Mouse (Mus musculus) small intestine, adult 2 months (tissue): ENCODE measurements at regions not wholly inside any gene's neighbourhood (a gene's known extent, or its start where the extent isn't known, plus 50 kb on each side); places are given as distances from the start of the nearest gene placed in this dataset.

Experiments used
- H3K27ac ChIP-seq: fragments of 200-500 bp; 2 replicates; pipeline ENCODE4 v1.5.1; 2012; ENCODE audit warnings: low read depth, low read length, control low read depth, inconsistent platforms; ENCODE audit not compliant: insufficient read depth
- H3K27me3 ChIP-seq: fragments of 200-500 bp; 2 replicates; pipeline ENCODE4 v1.6.1; 2012; ENCODE audit warnings: mild to moderate bottlenecking, moderate library complexity, low read length, inconsistent platforms; ENCODE audit not compliant: control insufficient read depth, insufficient read depth
- H3K36me3 ChIP-seq: fragments of 200-500 bp; 2 replicates; pipeline ENCODE4 v1.6.1; 2012; ENCODE audit warnings: mild to moderate bottlenecking, low read length, control low read depth, inconsistent platforms; ENCODE audit not compliant: control insufficient read depth, insufficient read depth
- H3K4me1 ChIP-seq: fragments of 200-500 bp; 2 replicates; pipeline ENCODE4 v1.6.1; 2012; ENCODE audit warnings: low read length, inconsistent platforms, mixed read lengths; ENCODE audit not compliant: control insufficient read depth, insufficient read depth, insufficient read length
- H3K4me3 ChIP-seq: fragments of 200-500 bp; 2 replicates; pipeline ENCODE4 v1.5.1; 2012; ENCODE audit warnings: low read depth, mild to moderate bottlenecking, control low read depth, inconsistent platforms, low read length, moderate library complexity
- CTCF ChIP-seq: fragments of 200-500 bp; IDR thresholded peaks from 2 replicates; pipeline ENCODE4 v1.5.1; 2012; ENCODE audit warnings: low read depth, mild to moderate bottlenecking, control low read depth, inconsistent platforms, low read length, moderate library complexity, mixed read lengths; ENCODE audit not compliant: insufficient replicate concordance, insufficient read length; ENCODE audit errors: extremely low read depth
- POLR2A ChIP-seq: fragments of 200-500 bp; IDR thresholded peaks from 2 replicates; pipeline ENCODE4 v1.6.1; 2012; ENCODE audit warnings: low read depth, mild to moderate bottlenecking, control low read depth, inconsistent platforms, low read length, moderate library complexity
- WGBS: fragments of 180-500 bp; shearing (Covaris S2); methylation state at CpG from one replicate; pipeline ENCODE4 v1.1.7; 2018; 5-methylcytosine and 5-hydroxymethylcytosine counted together

DNA sequence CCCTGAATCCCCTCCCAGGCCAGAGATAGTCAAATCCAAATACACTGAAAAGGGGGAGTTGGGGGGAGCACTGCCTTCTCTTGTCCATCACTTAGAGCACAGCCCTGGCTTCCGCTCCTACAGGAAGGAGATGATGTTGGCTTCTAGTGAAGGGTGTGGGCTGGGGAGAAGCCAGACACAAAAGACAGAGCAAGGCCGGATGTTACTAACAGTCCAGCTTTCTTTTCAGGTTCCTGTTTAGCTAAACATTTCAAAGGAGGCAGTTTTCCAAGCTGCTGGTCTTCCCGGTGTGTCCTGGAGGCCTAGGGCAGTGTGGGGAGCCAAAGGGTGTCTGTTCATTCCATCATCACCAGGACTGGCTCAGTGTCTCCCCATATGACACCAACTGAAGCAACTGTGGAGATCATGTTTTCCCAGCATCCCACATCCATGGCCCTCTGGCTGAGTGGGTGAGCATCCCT lies 223.8 kb downstream of the Qk start:
- 81% methylated on average over 3 of the region's 3 CpGs for WGBS
- H3K4me3 ChIP-seq, result no peak overlapping the region
- no peak overlapping the region for H3K27ac ChIP-seq
- no peaks in the 10 kb centered on the region for H3K27me3 ChIP-seq
- TF ChIP-seq POLR2A, result no peak
- no peak for TF ChIP-seq CTCF
- no peaks in the 10 kb centered on the region; the same call in 1 of the 2 replicates for H3K4me1 ChIP-seq
- H3K36me3 ChIP-seq, result no peaks in the 10 kb centered on the region

DNA sequence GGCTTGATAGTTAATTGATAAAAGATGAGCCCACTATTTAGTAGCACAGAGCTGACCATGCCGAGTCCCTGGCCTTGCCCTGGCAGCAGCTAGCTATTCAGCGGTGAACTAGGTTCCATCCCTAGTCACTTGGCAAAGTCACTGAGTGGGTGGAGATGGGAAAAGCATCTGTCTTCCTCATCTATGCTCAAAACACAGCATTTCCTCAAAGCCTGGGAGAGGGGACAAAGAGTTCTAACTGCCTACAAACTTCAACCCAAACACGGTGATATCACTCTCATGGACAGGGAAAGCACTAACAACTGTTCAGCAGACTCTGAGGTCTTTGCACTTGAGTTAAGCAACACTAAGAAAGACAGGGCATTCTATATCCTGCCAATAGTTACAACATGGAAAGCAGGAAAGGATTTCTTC lies 225.5 kb downstream of the Qk start:
- TF ChIP-seq CTCF (no peak), POLR2A (no peak)
- Histone ChIP-seq H3K27ac (peak overlapping the region; percentile 49), H3K4me3 (no peak overlapping the region), H3K4me1 (no peaks in the 10 kb centered on the region; the same call in 1 of the 2 replicates), H3K27me3 (no peaks in the 10 kb centered on the region), H3K36me3 (no peaks in the 10 kb centered on the region)
- 67% methylated on average over 3 of the region's 3 CpGs for WGBS

DNA sequence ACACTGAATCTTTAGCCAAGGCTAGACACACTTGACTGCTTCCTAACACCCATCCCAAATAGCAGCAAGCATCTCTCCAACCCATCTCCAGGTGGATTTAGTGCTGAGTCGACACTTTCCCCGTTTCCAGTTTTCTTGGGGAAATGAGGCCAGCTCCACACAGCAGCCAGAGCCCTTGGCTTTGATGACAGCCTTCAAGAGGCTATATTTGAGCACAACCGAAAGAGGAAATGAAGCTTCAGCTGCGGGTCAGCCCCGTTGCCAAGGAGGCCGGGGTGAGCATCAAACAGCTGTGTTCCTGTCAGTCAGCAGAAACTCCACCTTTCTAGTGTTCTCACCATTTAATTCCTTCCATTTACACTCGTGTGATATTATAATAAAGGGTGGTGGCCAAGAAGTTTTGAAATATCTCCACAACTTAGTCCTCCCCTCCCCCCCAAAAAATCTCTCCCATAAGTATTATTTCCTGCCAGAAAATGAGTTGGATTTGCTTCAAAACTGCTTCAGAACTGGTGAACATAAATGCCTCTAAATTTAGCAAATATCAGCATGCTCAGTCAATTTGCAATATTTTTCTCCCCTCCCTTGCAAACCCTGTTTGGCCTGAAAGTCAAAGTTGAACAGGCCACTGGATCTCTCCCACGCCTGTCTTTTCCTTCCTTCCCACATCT lies 226.1 kb downstream of the Qk start:
- Histone ChIP-seq H3K27ac (peak overlapping the region; percentile 49), H3K4me1 (no peaks in the 10 kb centered on the region; the same call in 1 of the 2 replicates), H3K36me3 (no peaks in the 10 kb centered on the region), H3K27me3 (no peaks in the 10 kb centered on the region), H3K4me3 (no peak overlapping the region)
- no peak for TF ChIP-seq POLR2A
- TF ChIP-seq CTCF, result no peak
- 60% methylated on average over 8 of the region's 8 CpGs for WGBS

DNA sequence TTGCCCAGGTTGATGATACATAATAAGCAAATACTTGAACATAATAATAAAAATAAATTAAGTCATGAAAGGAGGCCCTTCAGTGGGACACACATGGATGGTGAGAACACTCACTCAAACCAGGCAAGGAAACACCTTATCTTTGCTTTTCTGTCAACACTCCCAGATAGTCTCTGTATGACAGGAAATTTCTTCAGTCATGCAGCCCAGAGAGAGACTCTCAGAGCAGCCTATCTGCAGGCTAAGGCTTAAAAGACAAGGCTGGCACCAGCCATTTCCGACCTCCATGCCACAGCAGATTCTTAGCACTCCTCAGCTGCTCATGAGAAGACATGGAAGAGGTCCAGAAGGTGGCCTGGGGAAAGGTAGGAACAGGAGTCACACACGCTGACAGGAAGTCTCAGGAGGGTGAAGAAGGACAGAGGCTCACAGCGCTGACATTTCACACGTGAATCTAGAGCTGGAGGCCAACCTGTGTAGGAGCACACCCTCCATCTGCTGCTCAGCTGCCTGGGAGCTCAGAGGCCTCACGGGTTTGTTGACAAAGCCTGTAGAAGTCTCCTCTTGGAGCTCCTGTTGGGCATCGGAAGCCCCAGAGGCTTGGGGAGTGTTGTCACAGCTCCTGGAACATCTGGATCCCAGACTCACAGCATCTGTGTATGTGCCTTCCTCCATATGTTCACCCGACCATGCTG lies 232.3 kb downstream of the Qk start:
- 69% methylated on average over 7 of the region's 7 CpGs for WGBS
- no peaks in the 10 kb centered on the region for H3K27me3 ChIP-seq
- H3K4me3 ChIP-seq, result no peak overlapping the region
- H3K4me1 ChIP-seq, result no peaks in the 10 kb centered on the region
- no peaks in the 10 kb centered on the region for H3K36me3 ChIP-seq
- TF ChIP-seq CTCF, result no peak
- TF ChIP-seq POLR2A, result no peak
- no peak overlapping the region for H3K27ac ChIP-seq

DNA sequence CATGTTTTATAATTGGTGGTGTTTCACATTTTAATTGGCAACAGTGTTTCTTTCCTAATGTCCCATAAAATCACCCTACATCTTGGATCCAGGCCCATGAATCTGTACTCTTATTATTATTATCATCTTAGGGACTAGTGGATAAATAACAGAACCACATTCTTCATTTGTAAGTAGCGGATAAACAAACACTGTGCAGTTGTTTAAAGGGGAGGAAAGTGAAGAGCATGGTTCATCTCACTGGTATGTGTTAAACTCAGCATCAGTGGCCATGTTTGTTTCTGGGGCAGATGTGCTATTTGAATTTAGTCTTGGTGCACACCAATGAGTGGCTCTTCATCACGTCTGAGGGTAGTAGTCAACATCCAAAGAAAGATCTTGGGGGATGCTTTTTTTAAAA lies 233.1 kb downstream of the Qk start:
- no peaks in the 10 kb centered on the region for H3K27me3 ChIP-seq
- WGBS, result 77% methylated on average over 2 of the region's 2 CpGs
- no peak for TF ChIP-seq POLR2A
- no peak for TF ChIP-seq CTCF
- no peaks in the 10 kb centered on the region for H3K4me1 ChIP-seq
- no peak overlapping the region for H3K4me3 ChIP-seq
- H3K36me3 ChIP-seq, result no peaks in the 10 kb centered on the region
- H3K27ac ChIP-seq, result no peak overlapping the region

DNA sequence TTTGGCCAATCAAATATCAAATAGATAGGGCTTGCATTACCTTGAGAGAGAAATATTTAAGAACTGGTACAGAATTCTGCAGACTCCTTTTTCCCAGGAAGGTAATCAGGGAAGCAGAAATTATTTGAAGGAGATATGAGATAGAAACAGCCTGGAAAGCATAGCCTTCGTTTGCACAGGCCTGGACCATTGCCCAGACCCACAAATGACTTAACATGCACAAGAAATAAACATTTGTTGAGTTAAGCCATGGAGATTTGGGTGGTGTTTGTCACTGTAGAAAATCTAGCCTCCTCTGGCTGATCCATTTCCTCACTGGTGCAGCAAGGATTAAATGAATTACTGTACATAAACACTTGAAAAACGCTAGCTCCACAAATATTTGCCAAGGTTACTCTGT lies 233.5 kb downstream of the Qk start:
- Histone ChIP-seq H3K27ac (no peak overlapping the region), H3K36me3 (no peaks in the 10 kb centered on the region), H3K4me3 (no peak overlapping the region), H3K27me3 (no peaks in the 10 kb centered on the region), H3K4me1 (no peaks in the 10 kb centered on the region)
- WGBS, result 23% methylated on average over 2 of the region's 2 CpGs
- TF ChIP-seq CTCF (no peak), POLR2A (no peak)

DNA sequence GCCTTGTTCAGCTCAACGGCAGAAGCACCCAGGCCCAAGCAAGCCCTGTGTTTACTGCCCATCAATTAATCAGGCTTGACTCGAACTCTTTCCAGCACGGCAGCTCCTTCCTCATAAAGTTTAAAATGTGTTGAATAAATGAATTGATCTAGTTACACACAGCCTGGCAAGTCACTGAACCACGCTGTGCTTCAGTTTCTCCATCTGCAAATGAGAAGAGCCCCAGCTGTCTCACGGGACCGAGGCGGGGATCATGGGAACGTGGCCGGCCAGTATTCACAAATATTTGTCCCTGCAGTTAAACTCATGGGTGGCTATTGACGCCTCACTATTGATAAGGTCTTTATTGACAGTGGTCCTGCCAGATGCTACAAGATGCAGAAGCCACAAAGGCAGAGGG lies 237.9 kb downstream of the Qk start:
- 39% methylated on average over 10 of the region's 10 CpGs for WGBS
- H3K36me3 ChIP-seq, result no peaks in the 10 kb centered on the region
- no peak overlapping the region for H3K4me3 ChIP-seq
- TF ChIP-seq POLR2A (no peak), CTCF (no peak)
- no peak overlapping the region for H3K27ac ChIP-seq
- H3K4me1 ChIP-seq, result no peaks in the 10 kb centered on the region; the same call in 1 of the 2 replicates
- H3K27me3 ChIP-seq, result no peaks in the 10 kb centered on the region
